Mouse (Mus musculus) midbrain, embryonic 14.5 days (tissue): ENCODE data around the gene Lpar5. TPM values are rescaled to one million over a fixed set of nuclear protein-coding genes. Genes with fewer than 3 reads are reported as not detected.

Experiments
- ATAC-seq: fragments of 200-750 bp; cut with Nextera tagmentation; 2 replicates; pipeline ENCODE4 v1.8.0; 2017; ENCODE audit warnings: moderate number of reproducible peaks, moderate library complexity; ENCODE audit not compliant: low FRiP score, low TSS enrichment
- DNase-seq: peaks from one replicate; pipeline ENCODE4 v3.0.0-alpha.2; 2015
- H3K27ac ChIP-seq: fragments of 300-500 bp; sonication (generic); replicated peaks from 2 replicates; pipeline ENCODE4 v1.5.1; 2014; ENCODE audit warnings: mild to moderate bottlenecking, low read depth, low read length, moderate library complexity
- H3K27me3 ChIP-seq: fragments of 300-500 bp; sonication (generic); 2 replicates; pipeline ENCODE4 v1.6.1; 2014; ENCODE audit warnings: low read length, control low read depth, mixed read lengths; ENCODE audit not compliant: control insufficient read depth, insufficient read depth
- H3K36me3 ChIP-seq: fragments of 300-500 bp; sonication (generic); 2 replicates; pipeline ENCODE4 v1.6.1; 2014; ENCODE audit warnings: low read length, control low read depth; ENCODE audit not compliant: control insufficient read depth, insufficient read depth
- H3K4me1 ChIP-seq: fragments of 300-500 bp; sonication (generic); 2 replicates; pipeline ENCODE4 v1.6.1; 2014; ENCODE audit warnings: mild to moderate bottlenecking, antibody characterized with exemption, low read length, control low read depth; ENCODE audit not compliant: control insufficient read depth, insufficient read depth
- H3K4me2 ChIP-seq: fragments of 300-500 bp; sonication (generic); 2 replicates; pipeline ENCODE4 v1.6.1; 2014; ENCODE audit warnings: mild to moderate bottlenecking, low read length, moderate library complexity
- H3K4me3 ChIP-seq: fragments of 300-500 bp; sonication (generic); replicated peaks from 2 replicates; pipeline ENCODE4 v1.5.1; 2014; ENCODE audit warnings: low read depth, low read length
- H3K9ac ChIP-seq: fragments of 300-500 bp; sonication (generic); replicated peaks from 2 replicates; pipeline ENCODE4 v1.6.1; 2014; ENCODE audit warnings: mild to moderate bottlenecking, low read length, moderate library complexity
- H3K9me3 ChIP-seq: fragments of 300-500 bp; sonication (generic); 2 replicates; pipeline ENCODE4 v1.6.1; 2016; ENCODE audit warnings: low read length, control low read depth, mixed read lengths; ENCODE audit not compliant: control insufficient read depth
- WGBS: fragments of 180-500 bp; shearing (Covaris S2); extraction: QIAGEN DNeasy Blood & Tissue Kit; methylation state at CpG from one replicate; pipeline ENCODE4 v1.1.7; 2014; 5-methylcytosine and 5-hydroxymethylcytosine counted together
- polyA plus RNA-seq: library from polyadenylated mRNA; unstranded; fragments of >200 nt; fragmentation: Nextera tagmentation; extraction: Ambion mirVana; gene quantifications from 2 replicates; pipeline ENCODE4 v1.2.1, GENCODE M21; 2014

Gene Lpar5
- polyA plus RNA-seq, 1 experiment from 2014 or later: 0.45 TPM

- Histone ChIP-seq H3K9me3 (no peaks in the 10 kb centered on the region), H3K9ac (peak overlapping the region; percentile 53; the same call in 1 of the 2 replicates), H3K4me1 (peaks cover 30% of the 10 kb centered on the region), H3K27ac (peak overlapping the region; percentile 94), H3K36me3 (no peaks in the 10 kb centered on the region), H3K4me3 (no peak overlapping the region), H3K27me3 (no peaks in the 10 kb centered on the region), H3K4me2 (peak overlapping the region; percentile 51)
- WGBS: 48% methylated on average over 10 of the region's 10 CpGs
- DNase-seq: no peak
- no peak for ATAC-seq
These were observed 22.8 kb downstream of the Lpar5 start for GRCm38 (mm10) chr6:125090341-125091085.

DNA sequence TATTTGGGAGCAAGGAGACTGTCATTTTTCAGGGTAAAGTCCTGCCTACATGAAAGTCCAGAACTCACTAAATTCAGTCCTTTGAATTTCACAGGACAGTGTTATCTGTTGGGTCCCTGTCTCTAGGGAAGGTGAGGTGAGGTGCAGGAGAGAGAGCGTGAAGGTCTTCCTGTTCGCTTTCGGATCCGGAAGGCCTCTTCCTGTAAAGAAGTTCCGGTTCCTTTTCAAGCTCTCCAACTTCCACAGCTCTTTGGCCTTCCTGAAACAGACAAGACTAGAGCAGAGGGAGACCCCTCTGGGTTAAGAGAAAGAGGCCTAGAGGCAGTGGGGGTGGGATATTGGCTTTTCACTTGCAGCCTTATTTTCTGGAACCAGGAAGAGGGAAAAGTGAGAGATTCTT lies 24.7 kb downstream of the Lpar5 start:
- no peak overlapping the region for H3K9ac ChIP-seq
- 99% methylated on average over 5 of the region's 5 CpGs for WGBS
- H3K4me3 ChIP-seq: no peak overlapping the region
- no peak overlapping the region for H3K27ac ChIP-seq
- H3K36me3 ChIP-seq: 0 out of 2 replicates have a peak, but pooled peaks cover 2% of the 10 kb centered on the region
- H3K4me1 ChIP-seq: peaks cover 31% of the 10 kb centered on the region
- DNase-seq (no peak), ATAC-seq (no peak)
- no peak overlapping the region for H3K4me2 ChIP-seq
- H3K9me3 ChIP-seq: no peaks in the 10 kb centered on the region
- no peaks in the 10 kb centered on the region for H3K27me3 ChIP-seq

DNA sequence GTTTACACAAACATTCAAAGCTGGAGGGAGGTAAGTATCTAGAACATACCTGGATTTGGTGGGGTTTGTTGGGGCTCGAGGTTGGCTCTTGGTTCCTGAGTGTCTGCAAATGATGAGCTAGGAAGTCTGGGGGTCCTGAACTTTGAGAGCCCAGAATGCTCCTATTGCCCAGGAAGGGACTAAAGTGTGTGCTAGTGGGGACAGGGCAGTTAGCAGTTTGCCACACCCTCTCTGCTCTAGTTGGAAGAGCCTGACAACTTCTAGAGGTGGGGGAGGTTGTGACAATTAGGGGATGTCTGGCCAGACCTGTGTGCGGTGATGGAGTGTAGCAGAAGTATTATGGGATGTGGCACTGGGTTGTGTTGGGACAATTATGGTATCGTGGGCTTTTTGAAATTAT lies 27.1 kb downstream of the Lpar5 start:
- Histone ChIP-seq H3K36me3 (peaks cover 22% of the 10 kb centered on the region), H3K9ac (no peak overlapping the region), H3K4me1 (peaks cover 41% of the 10 kb centered on the region), H3K27me3 (no peaks in the 10 kb centered on the region), H3K4me2 (no peak overlapping the region), H3K4me3 (no peak overlapping the region), H3K9me3 (no peaks in the 10 kb centered on the region), H3K27ac (peak overlapping the region; percentile 95)
- WGBS: 71% methylated on average over 3 of the region's 3 CpGs
- no peak for ATAC-seq
- no peak for DNase-seq

DNA sequence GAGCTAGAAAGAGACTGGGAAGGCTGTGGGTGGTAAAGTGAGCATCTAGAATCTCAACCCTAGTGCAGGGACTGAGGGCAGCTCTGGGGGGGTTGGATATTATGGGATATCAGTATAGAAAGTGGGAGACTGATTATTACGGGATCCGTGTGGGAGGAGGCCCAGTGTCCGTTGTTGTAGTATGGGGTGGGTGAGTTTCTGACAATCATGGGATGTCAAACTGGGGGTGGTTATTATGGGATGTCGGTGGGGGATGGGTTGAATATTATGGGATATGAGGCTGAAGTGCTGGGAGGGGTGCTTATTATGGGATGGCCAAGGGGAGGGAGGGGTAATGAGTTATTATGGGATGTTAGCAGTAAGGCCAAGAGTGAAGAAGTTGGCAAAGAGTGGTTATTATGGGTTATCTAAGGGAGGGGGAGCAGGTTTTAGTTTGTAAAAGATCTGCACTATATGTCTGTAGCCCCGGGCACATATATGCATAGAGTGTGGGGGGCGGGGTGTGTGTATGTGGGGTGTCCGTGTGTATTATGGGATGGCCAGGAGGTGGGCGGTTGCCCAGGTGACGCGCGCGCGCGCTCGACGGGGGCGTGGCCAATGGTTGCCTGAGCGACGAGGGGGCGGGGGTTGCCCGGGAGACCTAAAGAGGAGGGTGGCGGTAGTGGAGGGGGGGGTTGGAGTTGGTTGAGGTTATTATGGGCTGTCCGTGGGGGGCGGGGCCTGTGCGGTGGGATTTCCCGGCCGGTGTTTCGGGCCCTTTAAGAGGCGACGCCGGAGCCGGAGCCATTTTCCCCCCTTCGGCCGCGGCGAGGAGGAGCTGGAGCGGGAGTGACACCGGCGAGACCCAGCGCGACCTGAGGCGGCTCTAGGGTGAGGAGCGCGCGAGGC lies 27.9 kb downstream of the Lpar5 start, which contains the start of gene Chd4:
Chd4 (plus strand) TSS at position 591 of the 888 bp plus-strand sequence.
- H3K36me3 ChIP-seq: peaks cover 30% of the 10 kb centered on the region
- no peaks in the 10 kb centered on the region for H3K9me3 ChIP-seq
- H3K27ac ChIP-seq: peak within 1 kb of the TSS; percentile 95
- H3K4me2 ChIP-seq: peak within 1 kb of the TSS; percentile 85
- ATAC-seq (peak; percentile 82), DNase-seq (peak; percentile 96)
- H3K9ac ChIP-seq: peak within 1 kb of the TSS; percentile 92
- H3K4me3 ChIP-seq: peak within 1 kb of the TSS; percentile 98
- WGBS: 2% methylated on average over 44 of the region's 45 CpGs
- H3K27me3 ChIP-seq: no peaks in the 10 kb centered on the region
- H3K4me1 ChIP-seq: peaks cover 36% of the 10 kb centered on the region

DNA sequence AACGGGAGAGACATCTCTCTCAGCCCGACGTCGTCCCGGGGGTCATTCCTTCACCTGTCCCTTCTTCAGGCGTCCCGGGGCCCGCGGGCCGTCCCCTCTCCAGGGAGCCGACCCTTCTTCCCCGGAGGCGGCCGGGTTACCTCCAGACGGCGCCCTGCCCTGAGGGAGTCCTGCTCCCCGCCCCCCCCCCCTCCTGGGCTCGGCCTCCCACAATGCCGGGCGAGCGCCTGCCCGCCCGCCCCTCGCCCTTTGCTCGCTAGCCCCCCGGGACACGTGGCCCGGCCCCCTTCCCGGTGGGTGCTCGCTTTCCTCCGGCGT lies 28.5 kb downstream of the Lpar5 start:
- peak overlapping the region; percentile 95 for H3K27ac ChIP-seq
- ATAC-seq: peak; percentile 46; the same call in 1 of the 2 replicates
- H3K36me3 ChIP-seq: peaks cover 36% of the 10 kb centered on the region
- 1% methylated on average over 27 of the region's 32 CpGs for WGBS
- peak overlapping the region; percentile 98 for H3K4me3 ChIP-seq
- H3K4me2 ChIP-seq: peak overlapping the region; percentile 85
- H3K4me1 ChIP-seq: peaks cover 33% of the 10 kb centered on the region
- H3K9ac ChIP-seq: peak overlapping the region; percentile 92
- no peak for DNase-seq
- no peaks in the 10 kb centered on the region for H3K27me3 ChIP-seq
- H3K9me3 ChIP-seq: no peaks in the 10 kb centered on the region

GRCm38 (mm10) chr6:125096597-125097345 lies 29.1 kb downstream of the Lpar5 start:
- Histone ChIP-seq H3K27ac (peak overlapping the region; percentile 95), H3K36me3 (peaks cover 41% of the 10 kb centered on the region), H3K4me3 (peak overlapping the region; percentile 98), H3K27me3 (no peaks in the 10 kb centered on the region), H3K9me3 (no peaks in the 10 kb centered on the region), H3K4me1 (peaks cover 33% of the 10 kb centered on the region), H3K4me2 (peak overlapping the region; percentile 85), H3K9ac (peak overlapping the region; percentile 92)
- under 1% methylated on average over 40 of the region's 44 CpGs for WGBS
- peak; percentile 51 for ATAC-seq
- peak; percentile 72 for DNase-seq

DNA sequence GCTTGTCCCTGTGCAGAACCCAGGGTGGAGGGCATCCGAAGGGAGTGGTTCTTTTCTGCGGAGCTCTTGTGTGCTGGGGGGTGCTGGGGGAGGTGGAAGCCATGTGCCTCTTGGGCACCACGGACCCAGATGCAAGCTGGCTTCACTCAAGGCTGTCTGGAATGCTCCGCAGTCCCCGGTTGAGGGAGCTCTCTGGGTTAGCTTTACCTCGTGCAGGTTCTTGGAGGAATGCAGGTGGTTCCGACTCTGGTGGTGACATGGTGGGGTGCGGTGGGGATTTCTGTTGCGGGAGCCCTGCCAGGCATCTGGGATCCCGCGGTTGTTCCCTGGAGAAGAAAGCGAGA lies 29.6 kb downstream of the Lpar5 start:
- H3K27me3 ChIP-seq: no peaks in the 10 kb centered on the region
- ATAC-seq (peak; percentile 4; the same call in 1 of the 2 replicates), DNase-seq (peak; percentile 39)
- no peaks in the 10 kb centered on the region for H3K9me3 ChIP-seq
- H3K27ac ChIP-seq: peak overlapping the region; percentile 95
- H3K4me2 ChIP-seq: peak overlapping the region; percentile 85
- H3K4me3 ChIP-seq: peak overlapping the region; percentile 98
- under 1% methylated on average over 12 of the region's 12 CpGs for WGBS
- peaks cover 33% of the 10 kb centered on the region for H3K4me1 ChIP-seq
- peaks cover 47% of the 10 kb centered on the region for H3K36me3 ChIP-seq
- H3K9ac ChIP-seq: peak overlapping the region; percentile 92

GRCm38 (mm10) chr6:125097951-125098350 lies 30.2 kb downstream of the Lpar5 start:
- no peaks in the 10 kb centered on the region for H3K27me3 ChIP-seq
- peaks cover 33% of the 10 kb centered on the region for H3K4me1 ChIP-seq
- H3K36me3 ChIP-seq: peaks cover 53% of the 10 kb centered on the region
- no peak overlapping the region for H3K27ac ChIP-seq
- 55% methylated on average over 8 of the region's 8 CpGs for WGBS
- H3K9me3 ChIP-seq: no peaks in the 10 kb centered on the region
- H3K9ac ChIP-seq: peak overlapping the region; percentile 92
- no peak for DNase-seq
- peak overlapping the region; percentile 98 for H3K4me3 ChIP-seq
- no peak for ATAC-seq
- peak overlapping the region; percentile 85 for H3K4me2 ChIP-seq
